Mouse (Mus musculus) cerebellum, adult 2 months (tissue): Measurements from ENCODE around the gene Slc17a8. TPM values are rescaled to one million over a fixed set of nuclear protein-coding genes. Genes with fewer than 3 reads are reported as not detected.

ENCODE experiments used
- DNase-seq, 2 experiments: peaks; one replicate each; pipeline ENCODE4 v3.0.0; 2021
- H3K27ac ChIP-seq: fragments of 200-500 bp; 2 replicates; pipeline ENCODE4 v1.5.1; 2012; ENCODE audit warnings: low read length, control low read depth, inconsistent platforms; ENCODE audit not compliant: insufficient read depth
- H3K27me3 ChIP-seq: fragments of 200-500 bp; 2 replicates; pipeline ENCODE4 v1.6.1; 2012; ENCODE audit warnings: inconsistent platforms, mild to moderate bottlenecking, low read length, moderate library complexity; ENCODE audit not compliant: control insufficient read depth, insufficient read depth
- H3K4me1 ChIP-seq: fragments of 200-500 bp; 2 replicates; pipeline ENCODE4 v1.6.1; 2011; ENCODE audit warnings: low read length; ENCODE audit not compliant: control insufficient read depth, insufficient read depth
- H3K4me3 ChIP-seq: fragments of 200-500 bp; replicated peaks from 2 replicates; pipeline ENCODE3; 2011; ENCODE audit warnings: mild to moderate bottlenecking, low read depth, low read length, control low read depth; ENCODE audit not compliant: insufficient read depth
- CTCF ChIP-seq: fragments of 200-500 bp; IDR thresholded peaks from 2 replicates; pipeline ENCODE4 v1.5.1; 2011; ENCODE audit warnings: low read depth, mild to moderate bottlenecking, control low read depth, low read length, moderate library complexity, borderline replicate concordance; ENCODE audit not compliant: insufficient read depth
- POLR2A ChIP-seq: fragments of 200-500 bp; IDR thresholded peaks from 2 replicates; pipeline ENCODE4 v1.6.1; 2011; ENCODE audit warnings: low read length, control low read depth, borderline replicate concordance; ENCODE audit not compliant: insufficient read depth
- WGBS: fragments of 180-500 bp; shearing (Covaris S2); methylation state at CpG from one replicate; pipeline ENCODE4 v1.1.7; 2018; 5-methylcytosine and 5-hydroxymethylcytosine counted together
- polyA plus RNA-seq: library from polyadenylated mRNA; depleted of rRNA; stranded (reverse); fragments of >200 nt; gene quantifications from 2 replicates; pipeline ENCODE4 v1.2.3, GENCODE M21; 2012; rRNA removed

The Slc17a8 gene
- polyA plus RNA-seq, 1 experiment = 0.36 TPM

DNA sequence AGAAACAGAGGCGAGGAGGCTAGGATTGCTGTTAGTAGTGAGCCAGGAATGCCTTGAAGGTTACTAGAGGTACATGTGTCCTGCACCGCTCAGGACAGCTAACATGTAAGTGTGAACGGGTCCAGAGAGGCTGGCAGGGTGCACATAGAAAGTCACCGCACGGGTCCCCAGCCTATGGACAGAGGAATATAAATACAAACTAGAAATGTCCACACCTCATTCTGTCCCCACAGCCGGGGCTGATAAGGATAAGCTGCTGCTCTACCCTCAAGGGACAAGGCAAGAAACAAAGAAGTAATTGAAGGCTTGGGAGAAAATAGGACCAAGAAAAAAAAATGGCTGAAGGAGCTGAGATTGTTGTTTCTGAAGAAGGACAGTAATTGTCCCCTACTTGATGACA, 77.2 kb downstream of the Slc17a8 start:
- Histone ChIP-seq H3K27me3 (no peaks in the 10 kb centered on the region), H3K27ac (no peak overlapping the region), H3K4me3 (no peak overlapping the region), H3K4me1 (no peaks in the 10 kb centered on the region)
- 83% methylated on average over 6 of the region's 6 CpGs for WGBS
- no peak for DNase-seq
- TF ChIP-seq POLR2A = no peak
- no peak for TF ChIP-seq CTCF

- WGBS = 79% methylated on average over 3 of the region's 3 CpGs
- no peak overlapping the region for H3K27ac ChIP-seq
- no peaks in the 10 kb centered on the region for H3K4me1 ChIP-seq
- H3K4me3 ChIP-seq = no peak overlapping the region
- no peak for TF ChIP-seq CTCF
- TF ChIP-seq POLR2A = no peak
- no peaks in the 10 kb centered on the region for H3K27me3 ChIP-seq
- DNase-seq = no peak
These were observed 78.7 kb downstream of the Slc17a8 start for GRCm38 (mm10) chr10:89542321-89542720.

DNA sequence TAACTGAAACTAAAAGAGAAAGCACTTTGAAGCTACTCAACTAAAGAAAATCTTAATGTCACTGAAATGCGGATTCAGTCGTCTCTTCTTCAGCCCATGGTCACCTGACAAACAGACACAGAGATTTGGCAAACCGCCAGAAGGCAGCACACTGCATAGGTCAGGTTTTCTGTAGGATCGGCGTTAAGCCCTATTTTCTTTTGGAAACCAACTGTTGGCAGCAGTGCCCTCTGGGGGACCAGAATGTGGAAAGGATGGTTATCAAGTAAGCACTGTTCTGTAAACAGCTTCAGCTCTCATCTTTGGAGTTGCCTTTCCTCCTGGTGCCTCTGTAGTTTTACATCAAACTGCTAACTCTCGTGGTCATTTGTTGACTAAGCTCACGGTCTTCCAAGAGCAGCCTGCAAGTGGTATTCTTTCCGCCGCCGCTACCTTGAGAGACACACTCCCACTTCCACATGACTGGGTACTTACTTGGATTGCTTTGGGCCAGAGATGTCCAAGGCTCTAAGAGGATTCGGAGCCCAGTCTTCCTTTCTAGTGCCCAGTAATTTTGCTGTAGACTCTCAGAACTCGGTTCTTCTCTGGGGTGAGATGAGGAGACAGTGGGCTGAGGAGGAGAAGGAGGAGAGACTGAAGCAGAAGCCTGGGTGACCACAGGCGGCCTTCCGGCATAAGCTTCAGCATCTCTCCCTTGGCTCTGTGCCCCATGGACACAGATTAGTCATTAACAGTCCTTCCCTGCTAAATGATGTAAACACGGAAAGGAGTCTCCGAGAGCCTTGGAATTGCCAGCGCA, 87.9 kb downstream of the Slc17a8 start, which contains the start of gene Nr1h4:
Gene Nr1h4 (minus strand): TSS at position 657 of the 799 bp plus-strand sequence.
- no peak for TF ChIP-seq CTCF
- TF ChIP-seq POLR2A = no peak
- 13% methylated on average over 17 of the region's 17 CpGs for WGBS
- peak within 1 kb of the TSS; percentile 28 for H3K4me3 ChIP-seq
- H3K27me3 ChIP-seq = no peaks in the 10 kb centered on the region
- H3K27ac ChIP-seq = no peak within 1 kb of the TSS
- peaks cover 2% of the 10 kb centered on the region; the same call in 1 of the 2 replicates for H3K4me1 ChIP-seq
- DNase-seq = peak; percentile 64 to 75

DNA sequence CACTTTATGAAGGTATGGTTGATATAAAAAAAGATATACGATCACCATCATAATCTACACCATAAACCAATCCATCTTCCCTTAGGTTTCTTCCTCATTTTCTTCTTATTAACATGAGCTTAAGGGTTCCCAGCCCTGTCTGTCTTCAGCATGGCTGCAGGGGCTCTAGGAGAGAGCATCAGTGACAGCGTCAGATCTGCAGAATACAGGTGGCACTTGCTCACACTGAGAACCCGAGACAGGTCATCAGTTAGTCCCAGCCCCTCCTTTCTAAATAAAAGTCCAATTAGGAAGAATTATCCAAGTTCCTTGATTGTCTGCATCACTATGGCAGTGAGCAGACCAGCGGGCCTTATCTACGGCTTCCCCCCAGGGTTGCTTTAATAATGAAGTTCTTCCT, 88.6 kb downstream of the Slc17a8 start:
- no peaks in the 10 kb centered on the region for H3K27me3 ChIP-seq
- WGBS = 86% methylated on average over 5 of the region's 5 CpGs

GRCm38 (mm10) chr10:89531976-89532375, 89.1 kb downstream of the Slc17a8 start:
- 55% methylated on average over 2 of the region's 2 CpGs for WGBS
- TF ChIP-seq CTCF (no peak), POLR2A (no peak)
- Histone ChIP-seq H3K27ac (no peak overlapping the region), H3K4me3 (no peak overlapping the region), H3K4me1 (peaks cover 2% of the 10 kb centered on the region; the same call in 1 of the 2 replicates), H3K27me3 (no peaks in the 10 kb centered on the region)
- DNase-seq = peak in 1 of 2 experiments; percentile 3

More for the DNA sequence above, 88.6 kb downstream of the Slc17a8 start:
- peak in 1 of 2 experiments; percentile 4 for DNase-seq
- Histone ChIP-seq H3K4me3 (no peak overlapping the region), H3K4me1 (peaks cover 2% of the 10 kb centered on the region; the same call in 1 of the 2 replicates), H3K27ac (no peak overlapping the region)
- TF ChIP-seq CTCF = no peak
- no peak for TF ChIP-seq POLR2A

DNA sequence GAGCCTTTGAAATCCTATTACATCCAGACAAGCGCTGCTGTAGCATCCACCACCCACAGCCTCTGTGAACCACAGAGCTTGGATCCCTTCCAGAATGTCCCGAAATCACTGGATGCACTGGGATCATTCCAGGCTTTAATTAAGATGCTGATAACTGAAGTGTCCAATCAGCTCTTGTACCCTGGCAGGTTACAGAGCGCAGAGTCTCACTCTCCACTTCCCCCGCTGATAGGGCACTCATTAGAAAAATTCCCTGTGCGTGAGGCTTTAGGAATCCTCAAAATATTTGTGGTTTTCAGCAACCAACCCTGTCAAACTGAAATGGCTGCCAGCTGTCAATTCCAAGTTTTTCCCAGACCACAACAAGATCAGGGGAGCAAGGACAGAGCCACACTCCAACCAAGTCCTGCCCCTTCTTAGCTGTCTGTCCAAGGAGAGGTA, 89.8 kb downstream of the Slc17a8 start:
- no peak overlapping the region for H3K4me3 ChIP-seq
- WGBS = 42% methylated on average over 5 of the region's 5 CpGs
- H3K27me3 ChIP-seq = no peaks in the 10 kb centered on the region
- no peak for TF ChIP-seq POLR2A
- no peak for TF ChIP-seq CTCF
- peaks cover 2% of the 10 kb centered on the region; the same call in 1 of the 2 replicates for H3K4me1 ChIP-seq
- peak in 1 of 2 experiments; percentile 3 for DNase-seq
- no peak overlapping the region for H3K27ac ChIP-seq

GRCm38 (mm10) chr10:89527054-89527453, 94.0 kb downstream of the Slc17a8 start:
- no peak overlapping the region for H3K4me3 ChIP-seq
- H3K27ac ChIP-seq = no peak overlapping the region
- TF ChIP-seq CTCF (no peak), POLR2A (no peak)
- H3K4me1 ChIP-seq = no peaks in the 10 kb centered on the region
- H3K27me3 ChIP-seq = no peaks in the 10 kb centered on the region
- WGBS = 73% methylated on average over 5 of the region's 5 CpGs
- no peak for DNase-seq

GRCm38 (mm10) chr10:89525823-89526222, 95.2 kb downstream of the Slc17a8 start:
- Histone ChIP-seq H3K4me3 (no peak overlapping the region), H3K27ac (no peak overlapping the region), H3K4me1 (no peaks in the 10 kb centered on the region), H3K27me3 (no peaks in the 10 kb centered on the region)
- no peak for DNase-seq
- no peak for TF ChIP-seq CTCF
- no peak for TF ChIP-seq POLR2A
- 60% methylated on average over 2 of the region's 2 CpGs for WGBS

Other genes with a start within 250 kb of the Slc17a8 start
- gene Gas2l3, start 177.3 kb downstream of the Slc17a8 start, polyA plus RNA-seq = 1.5 and 1.9 TPM in 2 replicates
- 0.08 and 0.25 TPM in 2 replicates for gene Nr1h4, start 87.7 kb downstream of the Slc17a8 start, polyA plus RNA-seq
- gene Scyl2, start 65.0 kb upstream of the Slc17a8 start, polyA plus RNA-seq = 29.7 and 31.5 TPM in 2 replicates
- gene Actr6, start 111.0 kb upstream of the Slc17a8 start, polyA plus RNA-seq = 18.0 and 18.7 TPM in 2 replicates
- gene Uhrf1bp1l, start 123.7 kb upstream of the Slc17a8 start, polyA plus RNA-seq = 52.4 and 56.8 TPM in 2 replicates